Mouse (Mus musculus): ENCODE data around the gene Tjp2.

- TF ChIP-seq POLR2A (IDR thresholded peaks at IDR 0.05; ENCODE audit: extremely low read depth, insufficient read depth, low read length) = no peak
- no peak for TF ChIP-seq CTCF (IDR thresholded peaks at IDR 0.05; ENCODE audit: low read depth, low read length)
These were observed 144.3 kb downstream of the Tjp2 start for GRCm38 (mm10) chr19:24080417-24081080.

Measured in liver, adult 2 months (tissue).